Mouse (Mus musculus): ENCODE data around the gene H2-Eb1.
A peak's percentile ranks its signal among the peaks of the same experiment; 100 is the strongest.

H2-Eb1 gene

GRCm38 (mm10) chr17:34305380-34306030 lies at the start of gene H2-Eb1:
TSS of gene H2-Eb1 (plus strand) at chr17:34305867.
- peak; percentile 94 for DNase-seq (ENCODE audit: low read depth, low spot score)

DNA sequence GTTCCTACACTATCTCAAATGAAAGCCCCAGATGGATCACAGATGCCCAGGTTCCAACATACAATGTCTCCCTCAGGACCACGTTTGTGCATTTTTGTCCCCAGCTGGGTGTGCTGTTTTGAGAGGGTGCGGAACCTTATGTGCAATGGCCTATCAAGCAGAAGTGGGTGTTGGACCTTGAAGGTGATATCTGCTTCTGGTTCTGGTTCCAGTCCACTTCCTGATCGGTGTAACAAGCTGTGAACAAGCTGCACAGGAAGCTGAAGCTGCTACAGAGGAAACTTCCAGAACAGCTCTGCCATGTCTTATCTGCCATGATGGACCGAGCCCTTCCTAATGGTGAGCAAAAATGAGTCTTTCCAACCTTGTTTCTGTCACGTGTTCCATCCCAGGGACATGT lies 49.2 kb upstream of the H2-Eb1 start:
- DNase-seq (ENCODE audit: low read depth, low spot score), result no peak

DNA sequence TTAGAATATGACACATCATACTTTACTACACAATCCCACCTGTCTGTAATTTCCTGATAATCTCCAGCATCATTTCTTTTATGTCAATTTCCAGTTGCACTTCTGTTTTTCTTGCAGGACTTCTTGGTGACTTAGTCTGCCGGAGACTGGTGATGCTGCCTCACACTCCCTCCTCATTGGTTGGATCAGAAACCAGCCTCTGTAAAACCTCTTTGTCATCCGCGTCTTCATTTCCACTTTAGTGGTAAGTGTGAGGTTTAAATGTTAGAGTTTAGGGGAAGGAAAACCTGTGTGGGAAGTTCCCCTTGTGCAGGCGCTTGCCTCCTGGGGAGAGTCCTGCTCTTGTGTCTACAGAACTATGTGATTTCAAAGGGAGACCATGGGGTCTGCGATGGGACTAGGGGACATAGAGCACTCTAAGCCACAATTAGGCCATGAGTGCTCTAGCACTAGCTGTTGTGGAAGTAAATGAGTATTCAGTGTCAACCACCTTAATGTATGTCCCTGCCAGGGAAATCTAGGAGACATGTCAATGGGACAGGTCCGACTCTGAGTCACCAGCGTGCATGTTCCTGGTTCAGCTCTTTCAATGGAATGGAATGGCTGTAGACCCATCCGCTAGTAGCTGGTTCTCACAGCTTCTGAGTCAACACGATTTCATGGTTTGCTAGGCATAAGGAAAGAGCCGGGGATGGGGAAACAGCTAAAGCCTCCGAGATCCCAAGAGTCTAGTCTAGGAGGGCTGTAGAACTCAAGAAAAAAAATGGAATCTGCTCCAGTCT lies 47.9 kb upstream of the H2-Eb1 start, which contains the start of gene H2-Ab1:
H2-Ab1 (plus strand) TSS at position 96 of the 782 bp plus-strand sequence.
- DNase-seq (ENCODE audit: low read depth, low spot score), result peak; percentile 86

DNA sequence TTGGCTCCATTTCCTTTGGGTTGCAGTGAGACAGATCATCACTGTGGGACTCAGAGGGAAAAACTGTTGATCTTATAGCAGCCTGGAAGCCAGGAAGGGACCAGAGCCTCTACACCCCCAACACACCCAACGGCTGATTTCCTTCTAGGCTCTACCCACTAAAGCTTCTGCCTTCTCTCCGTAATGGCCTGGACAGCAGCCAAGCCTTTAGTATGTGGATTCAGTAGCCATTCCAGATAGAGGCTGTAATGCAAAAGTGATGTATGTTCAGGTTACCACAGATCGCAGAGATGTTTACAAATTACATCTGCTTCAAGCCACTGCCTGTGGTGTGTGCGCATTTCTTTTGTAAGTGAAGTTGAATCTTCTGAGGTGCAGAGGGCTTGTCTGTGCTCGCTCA lies 45.1 kb upstream of the H2-Eb1 start:
- DNase-seq (ENCODE audit: low read depth, low spot score), result no peak

DNA sequence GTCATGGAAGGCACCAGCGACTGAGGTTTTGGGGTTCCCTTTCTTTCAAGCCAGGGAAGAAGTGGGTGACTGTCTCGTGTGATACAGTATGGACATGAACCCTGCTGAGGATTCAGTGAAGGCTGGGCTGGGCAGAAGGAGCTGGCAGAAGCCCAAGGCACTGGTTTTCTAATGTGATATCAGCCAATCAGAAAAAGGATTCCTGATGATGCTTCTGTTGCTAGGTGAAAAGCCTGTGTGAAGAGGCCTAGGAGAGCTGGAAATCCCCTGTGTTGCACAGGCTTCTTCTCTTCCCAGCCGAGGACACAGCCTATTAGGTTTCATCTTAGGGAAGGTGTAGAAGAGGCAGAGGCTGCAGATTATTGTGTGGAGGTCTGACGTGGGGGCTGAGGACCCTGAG lies 44.2 kb upstream of the H2-Eb1 start:
- peak; percentile 74 for DNase-seq (ENCODE audit: low read depth, low spot score)

GRCm38 (mm10) chr17:34263068-34263467 lies 42.6 kb upstream of the H2-Eb1 start:
- peak; percentile 86 for DNase-seq (ENCODE audit: low read depth, low spot score)

- DNase-seq (ENCODE audit: low read depth, low spot score), result no peak
Observed at GRCm38 (mm10) chr17:34263811-34264371, 41.8 kb upstream of the H2-Eb1 start.

GRCm38 (mm10) chr17:34264452-34265351 lies 41.0 kb upstream of the H2-Eb1 start:
- DNase-seq (ENCODE audit: low read depth, low spot score), result peak; percentile 16

- DNase-seq (ENCODE audit: low read depth, low spot score), result no peak
Observed at GRCm38 (mm10) chr17:34268262-34268661, 37.4 kb upstream of the H2-Eb1 start.

DNA sequence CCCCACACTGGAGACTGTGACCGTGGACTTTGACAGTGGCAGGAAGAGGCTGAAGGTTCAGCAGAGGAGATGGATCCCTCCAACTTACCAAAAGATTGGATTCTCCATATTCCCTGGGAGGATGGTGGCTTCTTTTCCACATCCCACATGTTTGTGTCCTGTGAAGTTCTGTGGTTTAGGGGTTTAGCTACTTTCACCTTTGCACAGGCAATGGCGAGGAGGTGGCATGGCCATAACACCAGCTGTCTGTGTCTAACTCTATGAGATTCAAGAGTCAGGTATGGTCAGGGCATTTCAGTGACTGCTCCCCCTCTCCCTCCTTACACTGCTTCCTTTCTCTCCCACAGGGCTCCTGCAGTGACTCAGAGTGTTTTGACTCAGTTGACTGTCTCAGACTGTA lies 36.9 kb upstream of the H2-Eb1 start:
- no peak for DNase-seq (ENCODE audit: low read depth, low spot score)

DNA sequence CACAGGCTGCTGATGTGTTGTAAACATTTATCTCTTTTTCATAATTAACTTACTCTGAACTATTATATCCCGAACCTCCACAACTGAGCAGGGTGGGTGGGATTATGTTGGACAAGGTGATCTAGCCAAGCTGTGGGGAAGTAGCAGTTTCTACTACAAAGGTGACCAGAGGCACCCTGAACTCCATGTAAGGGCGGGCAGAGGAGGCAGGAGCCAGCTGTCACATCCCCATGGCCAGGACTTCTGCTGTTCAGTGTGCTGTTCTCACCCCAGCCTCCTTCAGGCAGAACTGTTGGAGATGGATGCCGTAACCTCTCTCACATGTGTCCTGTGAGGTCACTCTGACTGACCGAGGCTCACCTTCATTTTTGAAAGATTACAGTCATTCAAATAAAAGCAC lies 35.9 kb upstream of the H2-Eb1 start:
- DNase-seq (ENCODE audit: low read depth, low spot score), result no peak

DNA sequence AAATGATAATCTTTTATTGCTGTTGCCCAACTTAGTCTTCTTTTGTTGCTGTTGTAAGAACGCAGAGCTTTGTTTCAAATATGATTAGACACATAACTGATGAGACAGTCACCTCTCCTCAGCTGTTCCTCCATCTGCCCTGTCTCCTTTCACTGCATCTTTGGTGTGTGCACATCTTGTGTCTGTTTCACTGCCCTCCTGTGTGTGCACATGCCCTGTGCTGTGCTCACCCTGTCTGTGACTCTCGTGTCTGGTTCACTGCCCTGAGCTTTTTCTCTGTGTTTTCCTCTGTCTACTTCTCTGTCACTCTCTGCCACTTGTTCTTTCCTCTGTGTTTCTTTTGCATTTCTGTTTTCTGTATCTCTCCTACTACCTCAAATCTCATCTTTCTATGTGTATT lies 35.4 kb upstream of the H2-Eb1 start:
- no peak for DNase-seq (ENCODE audit: low read depth, low spot score)

GRCm38 (mm10) chr17:34270940-34271339 lies 34.7 kb upstream of the H2-Eb1 start:
- DNase-seq (ENCODE audit: low read depth, low spot score), result no peak

- no peak for DNase-seq (ENCODE audit: low read depth, low spot score)
Observed at GRCm38 (mm10) chr17:34272102-34272501, 33.6 kb upstream of the H2-Eb1 start.

DNA sequence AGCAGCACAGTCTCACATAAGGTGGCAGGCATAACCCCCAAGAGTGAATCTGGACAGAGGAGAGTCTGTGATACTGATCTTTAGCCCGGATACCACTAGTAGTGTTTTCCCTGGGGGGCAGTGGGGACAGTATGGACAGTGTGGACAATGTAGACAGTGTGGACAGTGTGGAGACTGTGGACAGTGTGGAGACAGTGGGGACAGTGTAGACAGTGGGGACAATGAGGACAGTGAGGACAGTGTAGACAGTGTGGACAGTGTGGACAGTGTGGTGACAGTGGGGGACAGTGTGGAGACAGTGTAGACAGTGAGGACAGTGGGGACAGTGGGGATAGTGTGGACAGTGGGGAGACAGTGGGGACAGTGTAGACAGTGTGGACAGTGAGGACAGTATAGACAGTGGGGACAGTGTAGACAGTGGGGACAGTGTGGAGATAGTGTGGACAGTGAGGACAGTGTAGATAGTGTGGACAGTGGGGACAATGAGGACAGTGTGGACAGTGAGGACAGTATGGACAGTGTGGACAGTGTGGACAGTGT lies 25.1 kb upstream of the H2-Eb1 start:
- DNase-seq (ENCODE audit: low read depth, low spot score), result no peak

GRCm38 (mm10) chr17:34281836-34282235 lies 23.8 kb upstream of the H2-Eb1 start:
- no peak for DNase-seq (ENCODE audit: low read depth, low spot score)

DNA sequence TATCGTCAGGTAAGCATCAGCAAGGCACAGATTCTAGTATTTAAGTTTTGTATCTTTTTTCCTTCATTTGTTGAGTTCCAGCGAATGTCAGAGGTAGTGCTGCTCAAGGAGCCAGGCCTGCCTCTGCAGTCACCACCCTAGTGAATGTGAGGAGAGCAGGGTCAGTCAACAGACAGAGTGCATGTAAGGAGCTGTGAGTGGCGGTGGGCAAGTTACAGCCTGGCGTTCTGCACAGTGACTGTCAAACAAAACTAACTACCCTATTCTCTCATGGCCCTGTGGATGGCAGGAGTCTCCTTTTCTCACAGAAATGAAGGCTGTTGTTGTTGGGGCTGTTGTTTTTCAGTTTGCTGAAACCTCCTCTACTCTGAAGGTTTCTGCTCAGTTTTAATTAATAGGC lies 20.3 kb upstream of the H2-Eb1 start:
- no peak for DNase-seq (ENCODE audit: low read depth, low spot score)

DNA sequence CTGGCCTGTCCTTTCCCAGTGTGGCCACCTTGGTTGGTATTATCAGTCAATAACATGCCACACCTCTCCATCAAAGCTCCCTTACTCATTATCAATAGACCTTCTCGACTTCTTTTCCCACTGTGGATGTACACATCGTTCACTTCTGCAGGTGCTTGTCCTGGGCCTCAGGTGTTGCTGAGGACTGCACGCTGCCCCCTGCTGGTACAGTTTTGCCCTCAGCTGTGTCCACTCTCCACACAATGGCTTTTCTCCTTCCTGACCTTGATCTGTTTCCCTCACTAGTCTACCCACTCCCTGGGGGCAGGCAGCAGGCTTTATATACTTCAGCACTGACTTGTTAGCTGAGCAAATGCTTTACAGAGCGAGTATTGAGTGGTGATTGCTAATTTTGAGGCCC lies 19.8 kb upstream of the H2-Eb1 start:
- no peak for DNase-seq (ENCODE audit: low read depth, low spot score)

DNA sequence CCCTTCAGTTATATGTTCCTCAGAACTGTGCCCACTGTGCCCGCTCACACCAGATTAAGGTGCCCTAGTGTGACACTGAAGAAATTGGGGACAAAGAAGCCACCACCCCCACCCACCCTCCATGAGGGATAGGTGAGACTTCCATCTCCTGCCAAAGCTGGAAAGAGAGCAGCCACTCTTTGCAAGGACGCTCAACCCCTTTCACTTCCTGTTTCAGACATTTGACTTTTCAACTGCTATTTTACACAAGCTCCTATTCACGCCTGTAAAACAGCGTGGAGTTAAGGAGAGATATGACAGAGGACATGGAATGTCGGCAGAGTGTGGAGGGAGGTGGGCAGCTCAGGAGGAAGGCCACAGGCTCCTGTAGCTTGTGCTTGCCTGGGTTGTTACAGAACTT lies 19.2 kb upstream of the H2-Eb1 start:
- no peak for DNase-seq (ENCODE audit: low read depth, low spot score)

- DNase-seq (ENCODE audit: low read depth, low spot score), result no peak
Observed at GRCm38 (mm10) chr17:34286999-34287398, 18.7 kb upstream of the H2-Eb1 start.

DNA sequence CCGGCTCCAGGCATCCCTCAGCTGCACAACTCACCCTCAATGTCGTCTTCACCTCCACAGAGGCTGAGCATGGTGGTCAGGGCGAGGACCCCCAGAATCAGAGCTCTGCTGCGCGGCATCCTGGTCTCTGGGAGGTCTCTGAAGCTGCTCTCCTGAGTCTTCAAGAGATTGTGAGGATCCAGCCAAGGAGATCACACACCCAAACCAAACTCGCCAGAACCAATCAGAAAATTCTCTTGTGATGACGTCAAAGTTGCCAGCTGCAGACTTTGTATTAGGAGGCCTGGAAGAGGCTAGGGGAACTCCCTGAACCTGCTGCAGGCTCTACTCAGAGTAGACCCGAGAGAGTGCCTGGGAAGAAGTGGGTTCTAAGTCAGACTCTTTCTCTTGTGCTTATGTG lies 18.0 kb upstream of the H2-Eb1 start, which contains the start of gene H2-Aa:
H2-Aa (minus strand) TSS at position 176 of the 400 bp plus-strand sequence.
- DNase-seq (ENCODE audit: low read depth, low spot score), result peak; percentile 82
